Mouse (Mus musculus): ENCODE data around the gene Jazf1. TPM values are rescaled to one million over a fixed set of nuclear protein-coding genes. Genes with fewer than 3 reads are reported as not detected.
A peak's percentile ranks its signal among the peaks of the same experiment; 100 is the strongest.

The Jazf1 gene
- total RNA-seq, 1 experiment from 2014 or later: 4.3 TPM

DNA sequence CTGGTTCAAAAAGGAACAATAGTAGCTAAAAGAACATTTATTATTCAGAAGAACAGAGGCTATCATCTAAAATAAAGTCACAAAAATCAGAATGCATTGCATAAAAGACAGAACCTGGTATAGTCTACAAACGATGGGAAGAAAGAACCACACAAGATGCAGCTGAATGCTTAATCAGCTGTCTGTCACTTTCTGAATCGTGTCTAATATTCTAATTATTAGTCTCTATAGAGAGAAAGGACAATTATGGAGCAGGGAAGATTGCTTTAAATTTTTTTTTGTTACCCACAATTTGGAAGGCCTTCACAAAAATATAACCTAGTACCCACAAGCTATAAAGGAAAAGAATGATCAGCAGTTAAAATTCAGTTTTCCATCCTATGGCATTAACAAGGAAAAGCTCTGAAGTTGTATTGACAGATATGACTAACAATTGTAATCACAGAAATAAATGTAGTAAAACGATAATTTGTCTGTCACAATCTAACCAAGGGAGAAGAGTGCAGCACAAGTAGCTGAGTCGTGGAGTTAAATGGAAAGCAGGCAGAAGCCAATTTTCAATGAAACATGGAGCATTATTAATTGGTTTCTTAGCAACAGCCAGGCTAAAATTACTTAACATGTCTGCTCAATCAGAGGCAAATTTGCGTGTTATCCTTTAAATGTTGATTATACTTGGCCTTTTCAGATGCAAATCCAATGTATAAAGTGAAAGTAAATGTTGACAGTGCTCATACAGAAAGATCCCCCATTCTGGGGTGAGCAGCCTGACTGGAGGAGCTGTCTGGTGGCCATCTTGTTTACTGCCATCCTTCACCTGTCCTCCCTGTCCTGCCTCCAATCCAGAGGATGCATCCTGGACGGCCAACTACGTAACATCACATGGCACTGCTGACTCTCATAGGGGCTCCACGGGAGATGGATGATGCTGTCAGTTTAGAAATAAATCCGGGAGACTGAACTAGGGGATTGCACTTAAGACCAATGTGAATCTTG is 53.7 kb downstream of the Jazf1 start:
- DNase-seq: no peak

- DNase-seq: no peak
These were observed 58.1 kb downstream of the Jazf1 start for GRCm38 (mm10) chr6:53010286-53010685.

DNA sequence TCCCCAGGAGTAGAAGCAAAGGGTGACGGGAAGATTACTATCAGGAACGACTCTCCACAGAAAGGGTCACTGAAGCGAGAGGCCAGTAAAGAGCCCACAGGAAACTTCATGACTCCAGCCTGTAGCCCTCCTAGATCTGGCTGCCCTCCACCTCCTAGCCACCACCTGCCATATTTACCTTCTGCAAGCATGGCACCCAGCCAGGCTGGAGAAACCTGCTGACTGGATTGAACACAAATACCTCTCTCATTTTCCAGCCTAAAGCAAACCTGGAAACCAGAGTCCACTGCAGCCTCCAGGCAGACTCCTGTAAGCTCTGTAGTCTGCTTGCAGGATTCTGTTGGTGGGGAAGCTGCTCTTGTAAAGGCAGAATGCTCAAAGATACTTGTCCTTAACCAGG is 62.4 kb downstream of the Jazf1 start:
- no peak for DNase-seq

GRCm38 (mm10) chr6:53005544-53005943 is 62.9 kb downstream of the Jazf1 start:
- DNase-seq: no peak

DNA sequence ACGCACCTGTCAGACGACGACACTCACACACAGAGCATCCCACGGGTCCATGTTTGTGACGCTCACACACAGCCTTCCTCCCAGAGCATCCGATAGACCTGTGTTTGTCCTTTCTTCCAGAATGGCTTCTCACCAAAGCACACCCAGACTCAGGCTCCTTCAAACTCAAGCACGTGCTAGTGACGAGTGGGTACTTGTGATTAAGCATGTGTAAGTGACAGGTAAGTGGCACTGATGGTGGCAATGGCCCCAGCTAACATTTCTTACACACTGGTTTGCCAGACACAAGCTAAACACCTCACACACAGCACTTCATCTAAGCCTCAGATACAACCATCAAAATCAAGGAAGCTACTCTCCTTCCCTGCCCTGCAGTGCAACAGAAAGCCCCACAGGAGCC is 77.6 kb downstream of the Jazf1 start:
- no peak for DNase-seq

DNA sequence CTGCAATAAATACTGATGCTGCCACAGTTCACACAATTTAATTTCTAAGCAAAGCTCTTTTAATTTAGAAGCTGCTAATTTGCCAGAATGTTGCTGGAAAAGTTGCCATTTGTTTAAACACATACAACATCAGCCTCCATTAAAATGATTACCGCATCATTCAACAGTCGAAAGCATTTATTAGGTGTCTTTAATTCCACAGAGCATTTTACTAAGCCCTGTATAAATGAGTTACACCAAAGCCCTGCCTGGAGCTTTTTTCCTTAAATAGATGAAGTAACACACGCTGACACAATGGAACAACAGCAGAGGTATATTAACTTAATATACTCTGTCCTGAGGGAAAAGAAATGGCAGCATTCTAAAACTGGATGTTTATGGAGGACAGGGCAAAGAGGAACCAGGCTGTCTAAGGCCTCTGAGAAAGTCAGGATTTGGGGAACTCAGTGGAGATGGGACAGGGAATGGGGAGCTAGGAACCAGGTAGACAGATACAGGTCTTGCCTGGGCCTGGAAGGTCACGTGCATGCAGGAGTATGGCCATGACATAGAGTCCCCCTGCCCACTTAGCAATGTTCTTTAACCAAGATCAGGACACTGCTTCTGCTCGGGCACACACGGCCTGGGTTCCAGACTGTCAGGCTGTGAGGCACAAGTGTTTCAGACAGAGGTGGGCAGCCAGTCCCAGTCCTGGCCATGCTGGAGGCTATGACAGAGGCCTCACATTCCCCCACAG is 80.4 kb downstream of the Jazf1 start:
- DNase-seq: no peak

DNA sequence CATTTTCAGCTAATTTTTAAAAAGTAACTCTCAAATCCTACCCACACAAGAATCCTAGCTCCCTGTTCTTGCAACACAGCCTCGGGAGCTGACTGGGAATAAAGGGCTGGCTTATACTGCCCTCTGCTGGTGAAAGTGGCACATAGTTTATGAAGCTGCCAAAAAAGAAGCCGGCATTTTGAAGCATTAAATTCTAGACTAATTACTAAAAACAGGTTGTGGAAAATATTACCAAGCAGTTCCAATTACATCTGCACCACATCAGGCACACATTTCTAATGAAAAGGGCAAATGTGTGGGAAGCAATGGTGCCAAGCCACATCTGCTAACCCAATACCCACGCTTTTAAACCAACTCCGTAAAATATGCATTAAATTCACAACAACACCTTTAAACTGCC is 81.0 kb downstream of the Jazf1 start:
- peak; percentile 67 for DNase-seq

DNA sequence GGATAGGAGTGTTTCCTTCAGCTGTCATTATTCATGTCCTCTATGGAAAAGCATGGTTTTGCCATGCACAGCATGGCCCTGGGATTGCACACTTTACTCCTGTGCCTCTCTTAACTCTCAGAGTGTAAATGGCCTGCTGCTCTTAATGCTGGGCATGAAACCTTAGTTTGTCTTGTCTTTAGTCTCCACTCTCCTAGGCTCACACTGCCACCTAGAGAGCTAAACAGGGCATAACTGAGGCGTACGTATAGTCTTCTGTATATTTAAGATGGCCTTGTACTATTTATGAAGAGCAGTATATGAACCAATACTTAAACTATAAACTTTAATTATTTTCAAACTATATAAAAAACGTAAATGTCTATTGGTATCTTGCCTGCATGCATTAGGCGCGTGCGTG is 86.3 kb downstream of the Jazf1 start:
- DNase-seq: no peak

- DNase-seq: no peak
These were observed 88.9 kb downstream of the Jazf1 start for GRCm38 (mm10) chr6:52979503-52979902.

- no peak for DNase-seq
These were observed 95.1 kb downstream of the Jazf1 start for GRCm38 (mm10) chr6:52973351-52973750.

- no peak for DNase-seq
These were observed 96.3 kb downstream of the Jazf1 start for GRCm38 (mm10) chr6:52972138-52972537.

DNA sequence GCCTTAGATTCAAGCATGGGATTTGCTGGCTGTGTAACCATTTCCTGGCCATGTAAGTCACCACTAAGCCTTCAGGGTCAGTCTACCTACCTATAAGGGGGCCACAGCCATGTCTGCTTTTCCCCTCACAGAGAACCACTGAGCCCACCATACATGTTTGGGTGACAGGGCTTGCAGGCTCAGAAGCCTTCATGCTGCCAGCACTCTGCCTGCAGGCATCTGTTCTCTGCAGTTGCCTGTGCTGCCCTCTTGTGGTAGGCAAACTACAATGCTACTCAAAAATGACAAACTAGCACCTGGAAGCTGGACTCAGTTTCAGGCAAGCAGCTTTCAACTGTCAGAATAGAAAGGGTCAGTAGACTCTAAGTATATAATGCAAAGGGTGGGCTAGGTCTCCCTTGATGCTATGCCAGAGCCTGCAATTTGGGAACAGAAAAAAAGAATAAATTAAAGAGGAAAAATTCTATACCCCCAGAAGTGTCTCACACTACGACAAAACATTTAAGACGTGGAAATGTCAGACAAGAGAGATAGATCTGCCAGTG is 98.6 kb downstream of the Jazf1 start:
- DNase-seq: peak; percentile 81

GRCm38 (mm10) chr6:52968346-52968891 is 100.0 kb downstream of the Jazf1 start:
- DNase-seq: no peak

GRCm38 (mm10) chr6:52967557-52968270 is 100.7 kb downstream of the Jazf1 start:
- DNase-seq: no peak

- DNase-seq: peak; percentile 63
These were observed 102.4 kb downstream of the Jazf1 start for GRCm38 (mm10) chr6:52966001-52966400.

DNA sequence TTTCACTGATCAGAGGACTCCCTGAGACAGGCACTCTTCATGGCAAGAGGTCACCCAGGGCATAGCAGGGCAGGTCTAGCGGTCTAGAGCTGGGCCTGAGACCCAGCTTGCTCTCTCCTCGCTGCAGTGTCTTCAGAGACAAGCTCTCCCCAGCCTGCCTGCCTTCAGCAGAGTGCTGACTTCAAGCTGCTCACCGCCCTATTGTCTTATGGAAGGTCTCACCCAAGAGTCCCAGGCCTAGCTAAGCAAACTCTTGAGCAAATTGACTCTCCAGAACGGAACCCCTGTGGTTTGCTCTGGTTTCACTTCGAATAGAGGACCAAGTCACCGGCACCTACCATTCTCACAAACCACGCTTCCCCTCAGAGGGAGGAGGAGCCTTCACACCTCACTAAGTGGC is 103.1 kb downstream of the Jazf1 start:
- no peak for DNase-seq

GRCm38 (mm10) chr6:52963840-52964690 is 104.4 kb downstream of the Jazf1 start:
- peak; percentile 24 for DNase-seq

DNA sequence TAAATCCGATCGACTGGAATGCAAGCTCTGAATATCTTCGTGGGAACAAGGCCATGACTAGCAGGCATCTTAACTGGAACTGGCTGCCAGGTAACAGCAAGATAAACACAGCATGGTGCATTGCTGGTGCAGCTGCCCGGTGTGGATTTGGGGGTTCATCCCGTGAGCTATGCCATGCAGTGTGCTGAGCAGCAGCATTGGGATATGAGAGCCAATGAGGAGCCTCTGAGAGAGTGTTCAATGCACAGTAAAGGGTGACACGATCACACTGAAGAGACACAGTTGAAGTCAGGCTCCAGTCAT is 105.0 kb downstream of the Jazf1 start:
- peak; percentile 16 for DNase-seq

GRCm38 (mm10) chr6:52962600-52963429 is 105.6 kb downstream of the Jazf1 start:
- DNase-seq: peak; percentile 63
